Mouse (Mus musculus) layer of hippocampus, adult 18-20 months (tissue): ENCODE data around the gene Vegfd. TPM values are rescaled to one million over a fixed set of nuclear protein-coding genes. Genes with fewer than 3 reads are reported as not detected.

ENCODE experiments used
- DNase-seq, 2 experiments: peaks; one replicate each; pipeline ENCODE4 v3.0.0; 2022; ENCODE audit warnings: low spot score in 2 of 2
- total RNA-seq, 2 experiments: library from RNA; stranded (reverse); gene quantifications; 2 replicates each; pipeline ENCODE4 v1.2.3; 2021

The Vegfd gene
- total RNA-seq, 2 experiments from 2014 or later = 2.6 to 5.0 TPM

DNA sequence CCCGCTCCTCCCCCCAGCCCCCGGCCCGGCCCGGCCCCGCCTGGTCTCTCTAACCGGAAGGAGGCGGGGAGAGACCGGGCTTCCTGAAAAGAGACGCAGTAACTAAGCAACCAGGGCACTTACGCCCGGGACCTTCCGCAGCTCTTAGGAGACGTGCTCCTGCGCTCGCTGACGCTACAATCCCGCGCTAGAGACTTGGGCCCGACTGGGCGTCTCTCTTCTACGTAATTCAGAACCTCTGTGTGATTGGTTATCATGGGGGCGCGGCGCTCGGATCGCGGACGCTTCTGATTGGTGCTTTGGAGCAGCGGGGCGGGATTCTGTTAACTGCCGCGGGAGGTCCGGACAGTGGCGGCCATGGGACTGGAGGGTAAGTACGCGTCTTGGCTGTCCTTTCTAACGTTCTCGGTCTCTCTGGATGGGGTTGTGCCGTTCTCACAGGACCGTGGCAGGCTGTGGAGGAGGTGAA is 46.3 kb downstream of the Vegfd start, which contains the start of gene Piga:
TSS of gene Piga (plus strand) at position 317 of the 469 bp plus-strand sequence.
- DNase-seq = peak; percentile 89 to 96

DNA sequence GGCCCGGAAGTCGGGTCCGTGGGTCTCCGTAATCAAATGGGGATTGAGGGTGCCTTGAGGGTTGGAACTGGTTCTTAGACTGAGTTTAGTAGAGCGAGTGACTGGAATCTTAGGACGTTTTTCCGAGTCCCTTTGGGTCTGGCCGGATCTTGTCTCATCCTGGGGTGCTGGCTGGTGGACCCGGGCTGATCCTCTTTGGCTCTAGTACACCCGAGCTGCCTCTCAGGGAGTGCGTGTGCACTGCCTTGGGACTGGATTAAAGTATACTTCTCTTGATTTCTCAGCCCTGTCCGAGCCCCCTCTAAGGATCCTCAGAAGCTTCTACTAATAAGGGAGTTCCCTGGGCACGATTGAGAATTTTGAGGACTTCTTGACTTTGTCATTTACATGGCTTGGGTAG is 46.8 kb downstream of the Vegfd start:
- no peak for DNase-seq

DNA sequence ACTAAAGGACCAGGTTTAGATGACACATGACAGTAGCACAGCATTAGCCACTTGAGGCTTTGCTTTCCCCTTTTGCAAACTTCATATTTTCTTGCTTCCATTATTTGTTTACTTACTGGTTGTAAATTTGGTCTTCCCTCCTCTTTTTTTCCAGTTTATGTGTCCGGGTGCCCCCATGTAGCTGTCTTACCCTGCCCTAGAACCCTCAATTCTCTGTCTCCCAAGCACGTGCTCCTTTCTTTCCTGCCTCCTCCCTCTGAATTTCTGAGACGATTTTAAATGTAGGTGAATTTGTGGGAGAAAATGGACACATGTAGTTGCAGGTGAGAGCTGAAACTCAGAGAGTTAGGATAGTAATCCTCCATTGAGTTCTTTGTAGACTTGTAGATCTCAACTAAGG is 47.3 kb downstream of the Vegfd start:
- DNase-seq = no peak

DNA sequence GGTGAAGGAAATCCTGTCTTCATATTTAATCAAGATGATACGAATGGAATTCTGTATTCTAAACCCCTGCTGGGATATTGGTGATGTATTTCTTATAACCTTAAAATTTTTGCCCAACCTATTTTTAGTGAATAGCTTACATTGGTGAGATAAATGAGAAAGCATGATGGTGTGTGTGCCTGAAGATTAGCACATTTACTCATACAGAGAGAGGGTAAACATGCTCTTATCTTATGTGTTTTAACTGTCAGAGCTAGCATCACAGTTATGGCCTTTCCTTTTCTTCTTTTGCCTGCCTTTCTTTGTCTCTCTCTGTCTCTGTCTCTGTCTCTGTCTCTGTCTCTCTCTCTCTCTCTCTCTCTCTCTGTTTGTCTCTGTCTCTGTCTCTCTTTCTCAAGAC is 51.6 kb downstream of the Vegfd start:
- no peak for DNase-seq

DNA sequence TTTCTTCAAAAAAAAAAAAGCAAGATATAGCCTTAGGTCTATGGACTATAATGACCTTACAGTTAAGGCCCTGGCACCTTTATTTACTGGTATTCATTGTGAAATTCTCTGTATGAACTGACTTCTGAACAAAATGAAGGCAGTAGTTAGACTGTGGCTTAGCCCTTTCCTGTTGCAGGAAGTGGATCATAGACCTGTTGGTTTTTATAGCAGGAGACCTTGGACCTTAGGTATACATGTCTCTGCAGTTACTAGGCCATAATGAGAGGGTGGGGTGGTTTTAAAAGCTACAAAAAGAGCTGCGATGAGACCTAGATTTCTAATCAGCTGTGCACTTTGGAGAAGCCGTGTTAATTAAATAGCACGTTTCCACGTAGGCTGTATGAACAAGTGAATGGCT is 54.1 kb downstream of the Vegfd start:
- DNase-seq = no peak

DNA sequence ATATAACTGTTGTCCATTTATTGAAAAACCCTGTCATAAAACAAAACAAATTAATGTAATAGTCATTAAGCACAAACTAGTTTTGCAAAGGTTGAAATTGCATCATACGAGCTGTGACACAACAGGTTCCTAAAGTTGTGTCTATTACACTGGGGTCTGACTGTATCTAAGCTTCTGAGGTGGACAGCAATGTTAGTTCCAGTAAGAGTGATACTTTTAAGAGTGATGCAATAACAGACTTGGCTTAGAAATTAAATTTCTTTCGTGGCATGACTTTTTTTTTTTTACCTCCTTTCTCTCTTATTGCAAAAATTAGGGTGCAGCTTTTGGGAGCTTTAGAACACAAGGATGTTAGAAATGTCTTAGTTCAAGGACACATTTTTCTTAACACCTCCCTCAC is 55.0 kb downstream of the Vegfd start:
- DNase-seq = no peak

DNA sequence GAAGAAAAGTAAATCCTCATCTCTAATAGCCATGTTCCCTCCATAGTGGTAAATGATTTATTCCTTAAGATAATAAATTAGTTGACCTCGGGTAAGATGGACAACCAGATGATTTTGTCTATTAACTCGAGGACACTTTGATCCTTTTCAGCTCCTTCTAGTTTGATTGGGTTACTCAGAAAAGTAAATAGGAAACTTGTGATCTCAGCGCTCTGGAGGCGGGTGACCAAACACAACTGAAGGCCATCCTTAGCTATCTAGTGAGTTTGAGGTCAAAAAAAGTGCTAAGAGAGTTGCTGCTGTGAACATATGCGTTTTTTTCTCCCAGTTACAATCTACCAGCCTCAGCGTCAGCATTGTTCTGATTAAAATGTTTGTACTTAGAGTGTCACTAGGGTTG is 57.4 kb downstream of the Vegfd start:
- DNase-seq = no peak

DNA sequence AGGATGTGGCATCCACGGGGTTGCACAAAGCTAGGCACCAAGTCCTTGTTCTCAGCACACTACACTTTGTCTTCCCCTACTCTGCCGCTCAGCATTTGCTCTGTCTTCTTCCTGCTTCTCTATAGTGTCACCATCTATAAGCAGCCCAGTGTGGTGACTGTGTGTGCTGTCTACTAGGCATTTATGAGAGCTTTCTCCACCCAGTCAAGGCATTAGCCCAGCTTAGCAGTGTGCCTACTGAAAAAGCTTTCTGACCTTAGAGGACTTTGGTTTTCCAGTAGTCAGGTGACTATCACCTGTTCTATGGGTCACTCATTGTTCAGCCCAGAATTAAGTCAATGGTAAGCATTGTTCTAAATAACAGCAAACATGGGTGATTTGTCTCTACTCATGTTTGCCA is 58.0 kb downstream of the Vegfd start:
- DNase-seq = no peak

DNA sequence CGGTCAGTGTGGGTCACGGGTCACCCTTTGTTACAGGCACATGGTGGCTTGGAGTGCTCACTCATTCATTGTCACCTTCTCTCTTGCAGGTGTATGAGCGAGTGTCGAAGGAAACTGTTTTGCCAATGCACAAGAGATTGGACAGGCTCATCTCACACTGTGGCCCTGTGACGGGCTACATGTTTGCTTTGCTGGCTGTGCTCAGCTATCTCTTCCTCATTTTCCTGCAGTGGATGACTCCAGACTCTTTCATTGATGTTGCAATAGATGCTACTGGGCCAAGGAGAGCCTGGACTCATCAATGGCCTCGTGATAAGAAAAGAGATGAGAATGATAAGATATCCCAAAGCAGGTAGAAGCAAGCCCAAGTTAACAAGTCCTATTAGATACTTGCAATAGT is 58.4 kb downstream of the Vegfd start:
- DNase-seq = no peak

DNA sequence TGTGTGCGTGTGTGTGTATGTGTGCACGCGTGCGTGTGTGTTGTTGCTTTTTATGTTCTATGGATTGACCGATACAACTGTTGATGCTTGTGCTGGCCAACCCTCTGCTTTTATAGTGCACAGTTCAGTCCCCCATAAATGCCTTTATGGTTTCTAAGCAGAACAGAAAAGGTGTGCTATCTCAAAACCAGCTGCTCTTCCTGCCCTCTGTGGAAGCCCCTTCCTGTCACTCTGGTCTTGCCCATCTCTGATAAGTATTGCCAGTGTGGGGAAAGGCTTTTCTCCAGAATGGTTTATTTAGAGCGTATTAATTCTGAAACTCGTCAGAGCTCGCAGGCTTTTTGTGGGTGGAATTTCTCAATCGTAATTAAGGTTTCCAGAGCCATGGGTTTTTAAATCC is 59.5 kb downstream of the Vegfd start:
- DNase-seq = peak in 1 of 2 experiments; percentile 25

DNA sequence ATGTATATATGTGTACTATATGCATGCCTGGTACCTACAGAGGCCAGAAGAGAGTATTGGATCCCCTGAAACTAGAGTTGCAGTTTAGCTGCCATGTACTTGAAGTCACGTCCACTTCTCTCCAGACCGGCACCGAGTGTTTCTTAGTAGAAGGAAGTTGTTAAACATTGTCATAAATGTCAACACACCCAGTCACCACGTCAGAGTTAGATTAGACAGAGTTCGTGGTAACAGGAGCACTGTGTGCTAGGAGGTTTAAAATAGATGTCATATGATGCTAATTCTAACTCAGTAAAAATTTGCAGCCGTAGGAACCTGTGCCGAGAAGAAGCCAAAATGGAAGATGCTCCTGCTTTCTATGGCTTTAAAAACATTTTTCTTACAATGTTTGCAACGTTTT is 63.5 kb downstream of the Vegfd start, which contains the start of gene Asb11:
TSS of gene Asb11 (plus strand) at position 286 of the 400 bp plus-strand sequence.
- no peak for DNase-seq

DNA sequence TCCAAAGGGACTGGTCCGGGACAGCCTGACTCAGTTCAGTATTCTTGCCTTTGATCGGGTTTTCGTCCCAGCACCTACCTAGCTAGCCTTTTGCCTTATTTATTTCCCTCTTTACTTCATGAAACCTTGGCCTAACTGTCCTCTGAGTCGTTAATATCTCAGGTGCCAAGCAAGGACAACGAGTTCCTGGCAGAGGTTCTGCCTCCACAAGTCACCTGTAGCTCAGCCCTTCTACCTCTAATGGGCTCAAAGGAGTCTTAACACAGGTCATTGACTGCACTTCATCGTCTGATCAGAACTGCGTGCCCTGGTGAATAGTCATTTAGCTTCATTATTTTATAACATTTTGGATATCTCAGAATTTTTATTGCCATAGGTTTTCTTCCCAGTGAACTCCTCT is 66.3 kb downstream of the Vegfd start:
- DNase-seq = no peak

DNA sequence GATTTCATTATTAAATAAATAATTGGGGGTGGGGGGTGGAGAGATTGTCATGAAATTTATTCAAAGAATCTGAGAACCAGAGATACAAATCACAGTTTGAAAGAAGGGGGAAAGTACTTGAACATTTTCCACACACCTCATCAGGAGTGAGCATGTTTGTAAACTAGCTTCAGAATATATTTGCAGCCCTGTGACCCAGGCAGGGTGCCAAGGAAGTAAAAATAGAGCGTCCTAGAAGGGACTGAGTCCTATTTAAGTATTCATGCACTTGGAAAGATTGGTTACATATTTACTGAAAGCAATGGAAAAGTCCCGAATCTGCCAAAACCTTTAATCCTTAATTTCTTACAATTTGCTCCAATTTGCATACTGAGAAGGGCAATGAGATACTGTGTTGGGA is 67.0 kb downstream of the Vegfd start:
- DNase-seq = no peak

DNA sequence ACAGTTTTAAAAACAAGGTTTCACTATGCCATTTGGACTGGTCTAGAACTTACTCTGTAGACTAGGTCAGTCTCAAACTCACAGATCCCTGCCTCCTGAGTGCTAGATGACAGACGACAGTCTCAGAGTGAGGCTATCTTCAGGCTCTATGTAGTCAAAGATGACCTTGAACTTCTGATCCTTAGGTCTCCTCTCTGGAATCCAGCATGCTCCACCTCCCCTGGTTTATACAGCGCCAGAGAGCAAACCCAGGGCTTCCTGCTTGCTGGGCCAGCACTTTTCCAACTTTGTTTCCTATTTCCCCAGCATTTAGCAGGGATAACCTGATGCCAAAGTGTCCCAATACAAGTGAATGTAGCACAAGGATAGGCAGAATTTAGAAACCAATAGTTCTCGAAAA is 67.5 kb downstream of the Vegfd start:
- no peak for DNase-seq

DNA sequence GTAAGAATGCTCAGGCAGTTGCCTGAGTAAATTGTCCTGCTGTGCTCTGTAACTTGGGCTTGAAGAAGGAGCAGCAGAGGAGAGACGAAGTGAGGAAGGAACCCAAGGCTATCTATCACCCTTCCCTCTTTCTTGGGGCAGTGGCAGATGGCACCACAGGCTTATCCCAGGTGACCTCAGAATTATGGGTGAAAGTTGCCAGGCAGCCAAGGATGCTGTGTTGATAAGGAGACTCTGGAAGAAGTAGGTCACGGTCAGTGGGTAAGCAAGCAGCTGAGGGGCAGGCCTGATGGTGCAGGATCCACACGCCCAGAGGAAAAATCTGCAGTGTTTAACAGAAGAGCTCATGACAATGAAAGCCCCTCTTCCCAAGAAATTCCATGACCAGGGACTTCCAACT is 68.1 kb downstream of the Vegfd start:
- DNase-seq = no peak

DNA sequence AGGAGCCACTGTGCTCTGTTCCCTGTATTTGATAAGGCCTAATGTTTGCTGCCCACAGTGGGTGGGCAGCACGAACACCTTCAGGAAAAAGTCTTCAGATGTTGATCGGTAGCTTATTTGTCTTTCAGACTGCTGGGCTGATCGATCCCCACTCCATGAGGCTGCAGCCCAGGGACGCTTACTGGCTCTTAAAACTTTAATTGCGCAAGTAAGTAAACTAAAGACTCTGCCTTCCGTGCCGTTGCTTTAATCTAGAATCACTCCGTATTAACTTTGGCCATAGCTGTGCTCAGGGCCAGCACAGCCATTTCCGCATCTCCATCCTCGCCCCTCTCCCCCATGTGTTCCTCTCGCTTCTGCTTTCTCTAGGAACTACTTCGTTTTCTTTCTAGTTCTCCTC is 72.4 kb downstream of the Vegfd start:
- DNase-seq = no peak

DNA sequence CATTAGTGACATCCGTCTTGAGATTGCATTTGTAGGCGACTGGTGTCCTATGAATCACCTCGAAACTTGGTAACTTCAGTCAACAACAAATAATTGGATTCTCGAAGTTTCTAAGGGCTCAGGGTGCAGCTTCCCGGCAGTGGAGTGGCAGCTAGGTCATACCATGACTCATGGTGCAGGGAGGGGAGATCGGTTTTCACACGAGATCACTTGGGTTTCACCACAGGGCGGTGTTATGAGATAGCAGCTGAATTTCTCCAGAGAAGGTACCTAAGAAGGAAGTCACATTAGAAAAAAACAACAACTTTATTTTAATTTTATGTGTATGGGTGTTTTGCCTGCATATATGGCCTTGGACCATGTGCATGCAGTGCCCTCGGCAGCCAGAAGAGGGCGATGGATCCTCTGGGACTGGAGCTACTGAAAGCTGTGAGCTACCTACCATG is 73.0 kb downstream of the Vegfd start:
- no peak for DNase-seq

DNA sequence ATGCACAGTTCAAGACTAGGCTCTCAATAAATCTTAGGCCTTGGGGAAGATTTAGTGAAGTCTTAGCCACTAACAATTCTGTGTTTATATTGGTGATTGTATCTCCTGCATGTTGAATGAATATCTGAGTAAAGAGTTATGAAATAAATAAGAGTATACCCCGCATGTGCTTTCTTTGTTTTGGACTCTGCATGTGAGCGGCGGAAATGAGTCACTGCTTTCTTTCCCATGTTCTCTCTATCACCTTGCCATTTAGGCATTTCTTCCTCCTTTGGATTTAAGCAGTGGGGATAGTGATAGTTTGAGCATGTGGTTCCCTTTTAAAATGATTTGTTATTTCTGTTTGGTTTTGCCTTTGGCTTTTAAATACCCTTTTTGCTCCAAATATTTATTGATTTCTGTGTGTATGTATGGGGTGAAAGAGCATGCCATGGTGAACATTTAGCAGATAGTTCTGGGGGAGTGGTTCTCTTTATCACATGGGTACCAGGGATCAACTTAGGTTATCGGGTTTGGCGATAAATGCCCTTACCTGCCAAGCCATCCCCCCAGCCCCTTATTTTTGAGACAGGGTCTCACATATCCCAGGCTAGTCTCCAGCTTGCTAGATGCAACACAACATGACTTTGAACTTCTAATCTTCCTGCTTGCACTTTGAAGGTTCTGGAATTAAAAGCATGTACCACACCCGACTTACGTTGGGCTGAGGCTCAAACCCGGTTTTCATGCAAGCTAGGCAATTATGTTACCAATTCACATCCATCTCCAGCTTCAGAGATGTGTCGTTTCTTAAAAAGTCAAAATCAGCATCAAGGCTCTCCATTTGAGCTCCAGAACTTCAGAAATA is 73.9 kb downstream of the Vegfd start:
- DNase-seq = no peak

DNA sequence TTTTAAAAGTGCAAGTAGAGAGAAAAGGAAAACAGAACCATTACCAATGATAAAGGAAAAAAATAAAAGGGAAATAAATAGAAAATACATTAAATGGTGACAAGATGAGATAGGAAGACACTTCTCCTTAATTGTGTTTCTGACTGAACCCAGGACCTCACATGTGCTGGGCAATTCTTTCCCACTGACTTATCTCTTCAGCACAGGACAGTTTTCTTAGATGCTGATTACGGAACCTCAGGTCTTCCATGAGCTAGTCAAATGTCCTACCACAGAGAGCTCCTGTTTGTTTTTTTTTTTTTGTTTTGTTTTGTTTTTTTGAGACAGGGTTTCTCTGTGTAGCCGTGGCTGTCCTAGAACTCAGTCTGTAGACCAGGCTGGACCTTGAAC is 74.5 kb downstream of the Vegfd start:
- no peak for DNase-seq

DNA sequence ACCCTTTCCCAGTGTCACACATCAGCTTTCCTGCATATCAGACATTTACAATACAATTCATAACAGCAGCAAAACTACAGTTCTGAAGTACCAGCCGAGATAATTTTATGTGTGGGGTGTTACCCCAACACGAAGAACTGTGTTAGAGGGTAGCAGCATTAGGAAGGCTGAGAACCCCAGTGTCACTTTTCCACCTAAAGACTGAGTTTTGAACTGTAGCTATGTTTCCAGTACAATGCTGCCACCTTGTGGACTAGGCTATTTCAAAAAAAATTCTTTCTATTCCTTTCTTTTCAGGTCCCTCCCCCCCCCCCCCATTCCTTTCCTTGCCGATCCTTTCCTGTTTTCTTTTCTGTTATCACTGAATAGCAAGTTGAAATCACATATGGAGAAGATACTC is 76.0 kb downstream of the Vegfd start:
- peak in 1 of 2 experiments; percentile 77 for DNase-seq
